Mouse (Mus musculus) central nervous system, embryonic 14 days (tissue): ENCODE measurements around the gene 4930438A08Rik. TPM values are rescaled to one million over a fixed set of nuclear protein-coding genes. Genes with fewer than 3 reads are reported as not detected.

ENCODE experiments used
- polyA plus RNA-seq: library from polyadenylated mRNA; depleted of rRNA; stranded (reverse); fragments of >200 nt; gene quantifications from 2 replicates; pipeline ENCODE4 v1.2.3, GENCODE M21; 2012; rRNA removed

The 4930438A08Rik gene
- 0.04 and 0.05 TPM in 2 replicates for polyA plus RNA-seq

DNA sequence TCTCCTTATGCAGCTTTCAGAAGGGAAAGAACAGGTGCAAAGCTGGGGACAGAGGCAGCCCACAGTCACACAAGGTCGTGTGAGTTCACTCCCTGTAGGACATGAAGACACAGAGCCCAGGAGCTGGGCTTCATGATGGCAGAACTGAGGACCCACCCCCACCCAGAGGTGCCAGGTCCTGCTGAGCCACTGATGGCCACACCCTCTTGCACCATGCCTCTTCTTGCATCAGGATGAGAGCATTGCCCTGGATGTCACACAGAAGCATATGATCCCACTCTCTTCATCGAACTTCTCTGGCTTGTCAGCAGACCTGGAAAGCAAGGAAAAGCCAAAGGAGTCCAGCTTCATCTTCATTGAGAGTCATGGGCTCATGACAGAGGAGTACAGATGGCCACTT lies at the start of gene 4930438A08Rik:
Gene 4930438A08Rik (plus strand): TSS at position 228 of the 400 bp plus-strand sequence.

DNA sequence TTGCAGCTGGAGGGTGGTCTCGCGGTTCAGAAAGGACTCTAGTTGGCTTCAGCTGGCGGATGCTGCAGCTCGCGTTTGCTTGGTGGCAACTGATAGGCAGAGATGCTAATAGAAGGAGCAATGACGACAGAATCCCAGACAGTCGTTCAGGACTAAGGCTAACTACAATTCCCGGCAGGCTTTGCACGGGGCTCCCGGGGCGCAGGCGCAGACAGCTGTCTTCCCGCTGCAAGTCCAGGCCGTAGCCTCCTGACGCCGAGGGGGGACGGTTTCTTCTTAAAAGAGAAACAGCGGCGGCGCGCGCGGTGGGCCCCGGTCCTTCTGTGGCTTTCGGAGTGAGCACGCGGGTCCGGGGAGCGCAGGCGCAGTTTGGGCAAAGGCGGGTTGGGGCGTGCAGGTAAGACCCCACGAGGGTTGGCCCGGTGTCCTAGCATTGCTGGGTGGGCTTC lies 32.3 kb downstream of the 4930438A08Rik start, which contains the start of gene Zfp692:
Gene Zfp692 (plus strand): TSS at position 210 of the 449 bp plus-strand sequence.

DNA sequence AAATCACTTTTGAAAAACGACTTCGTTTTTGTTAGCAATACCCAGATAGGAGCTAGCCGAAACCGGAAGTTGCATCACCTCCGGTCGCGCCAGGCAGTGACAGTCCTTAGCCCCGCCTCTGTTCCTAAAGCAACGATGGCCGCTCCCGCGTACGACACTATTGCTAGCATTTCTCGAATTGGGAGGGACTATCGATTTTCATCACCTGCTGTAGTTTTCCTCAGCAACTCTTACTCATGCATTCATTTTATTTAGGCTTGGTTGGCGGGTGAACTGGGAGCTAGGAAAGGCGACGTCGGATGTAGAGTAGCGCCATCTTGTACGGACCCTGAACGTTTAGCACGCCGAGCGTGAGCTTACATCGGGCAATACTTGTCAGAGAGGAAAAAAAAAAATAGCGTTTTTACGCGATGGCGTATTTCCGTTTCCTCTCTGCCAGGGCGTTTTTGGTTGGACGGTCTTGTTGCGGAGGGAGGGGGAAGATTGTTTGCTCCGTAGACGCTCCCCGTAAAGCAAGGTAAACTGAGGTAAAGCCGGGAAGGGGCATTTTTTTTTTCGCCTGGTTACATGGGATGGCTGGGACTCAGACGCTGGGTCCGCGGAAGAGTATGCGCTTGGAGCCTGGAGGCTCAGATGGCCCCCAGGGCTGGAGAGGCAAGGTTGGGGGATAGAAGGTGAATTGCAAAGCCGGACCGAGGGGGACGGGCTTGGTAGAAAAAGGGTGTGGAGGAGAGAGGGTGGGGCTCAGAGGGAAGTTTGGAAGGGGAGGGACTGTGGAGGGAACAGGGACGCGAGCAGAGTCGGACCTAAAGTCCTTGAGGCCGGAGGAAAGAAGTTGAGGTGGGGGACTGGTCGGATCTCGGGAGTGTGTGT lies 55.9 kb downstream of the 4930438A08Rik start, which contains the start of the genes Zfp672 and Sh3bp5l:
Gene Zfp672 (minus strand): TSS at position 64 of the 873 bp plus-strand sequence.
Gene Sh3bp5l (plus strand): TSS at position 449 of the 873 bp plus-strand sequence.

Other genes with a start within 250 kb of the 4930438A08Rik start
- not detected in 2 replicates for gene Gm12248, start 181.7 kb upstream of the 4930438A08Rik start, polyA plus RNA-seq
- gene Cnot8, start 170.6 kb upstream of the 4930438A08Rik start, polyA plus RNA-seq = 107 and 111 TPM in 2 replicates
- 11.3 and 12.1 TPM in 2 replicates for gene Gemin5, start 106.3 kb upstream of the 4930438A08Rik start, polyA plus RNA-seq
- 77.5 and 91.2 TPM in 2 replicates for gene Mrpl22, start 103.1 kb upstream of the 4930438A08Rik start, polyA plus RNA-seq
- gene Igtp, start 75.2 kb upstream of the 4930438A08Rik start, polyA plus RNA-seq = 2.6 and 4.7 TPM in 2 replicates
- 2.0 and 2.4 TPM in 2 replicates for gene Irgm2, start 75.2 kb upstream of the 4930438A08Rik start, polyA plus RNA-seq
- 62.8 and 69.6 TPM in 2 replicates for gene Zfp692, start 32.3 kb downstream of the 4930438A08Rik start, polyA plus RNA-seq
- gene Zfp672, start 55.5 kb downstream of the 4930438A08Rik start, polyA plus RNA-seq = 35.2 and 38.3 TPM in 2 replicates
- gene Sh3bp5l, start 55.9 kb downstream of the 4930438A08Rik start, polyA plus RNA-seq = 38.0 and 39.2 TPM in 2 replicates
- gene Lypd8, start 104.2 kb downstream of the 4930438A08Rik start, polyA plus RNA-seq = 0.11 and 0.13 TPM in 2 replicates
- not detected in 2 replicates for gene 1810065E05Rik, start 146.3 kb downstream of the 4930438A08Rik start, polyA plus RNA-seq
- not detected in 2 replicates for gene Gm12253, start 157.8 kb downstream of the 4930438A08Rik start, polyA plus RNA-seq
- not detected in 2 replicates for gene Lypd9, start 178.1 kb downstream of the 4930438A08Rik start, polyA plus RNA-seq
- not detected in 2 replicates for gene Olfr30, start 187.5 kb downstream of the 4930438A08Rik start, polyA plus RNA-seq
- not detected in 2 replicates for gene Olfr332, start 217.8 kb downstream of the 4930438A08Rik start, polyA plus RNA-seq
- gene Olfr331, start 227.8 kb downstream of the 4930438A08Rik start, polyA plus RNA-seq = not detected in 2 replicates